Mouse (Mus musculus) lung, postnatal 0 days (tissue): Measurements from ENCODE around the gene Slc25a53. TPM values are rescaled to one million over a fixed set of nuclear protein-coding genes. Genes with fewer than 3 reads are reported as not detected.
A peak's percentile ranks its signal among the peaks of the same experiment; 100 is the strongest.
"Not testable (repeated sequence)": the region's sequence is repeated elsewhere in the genome, so short reads cannot be mapped to it uniquely, and the experiment has no call there.

ENCODE experiments used
- ATAC-seq: fragments of 200-750 bp; cut with Nextera tagmentation; 2 replicates; pipeline ENCODE4 v1.8.0; 2017; ENCODE audit warnings: moderate library complexity
- DNase-seq: peaks from one replicate; pipeline ENCODE4 v3.0.0-alpha.2; 2016; ENCODE audit warnings: low spot score
- H3K27ac ChIP-seq: fragments of 300-500 bp; sonication (generic); 2 replicates; pipeline ENCODE4 v1.5.1; 2014; ENCODE audit warnings: antibody characterized with exemption, mild to moderate bottlenecking, low read length, mixed read lengths
- H3K27me3 ChIP-seq: fragments of 300-500 bp; sonication (generic); replicated peaks from 2 replicates; pipeline ENCODE4 v1.6.1; 2014; ENCODE audit warnings: low read length, mixed read lengths; ENCODE audit not compliant: insufficient read depth
- H3K36me3 ChIP-seq: fragments of 300-500 bp; sonication (generic); 2 replicates; pipeline ENCODE4 v1.6.1; 2014; ENCODE audit warnings: low read length, mixed read lengths; ENCODE audit not compliant: insufficient read depth
- H3K4me1 ChIP-seq: fragments of 300-500 bp; sonication (generic); 2 replicates; pipeline ENCODE4 v1.6.1; 2014; ENCODE audit warnings: antibody characterized with exemption, low read depth, low read length, mixed read lengths; ENCODE audit not compliant: insufficient read depth
- H3K4me2 ChIP-seq: fragments of 300-500 bp; sonication (generic); replicated peaks from 2 replicates; pipeline ENCODE4 v1.6.1; 2014; ENCODE audit warnings: low read depth, mild to moderate bottlenecking, low read length, moderate library complexity, mixed read lengths
- H3K4me3 ChIP-seq: fragments of 300-500 bp; sonication (generic); 2 replicates; pipeline ENCODE4 v1.5.1; 2014; ENCODE audit warnings: low read depth, low read length
- H3K9ac ChIP-seq: fragments of 300-500 bp; sonication (generic); replicated peaks from 2 replicates; pipeline ENCODE4 v1.6.1; 2014; ENCODE audit warnings: low read depth, mild to moderate bottlenecking
- H3K9me3 ChIP-seq: fragments of 300-500 bp; sonication (generic); 2 replicates; pipeline ENCODE4 v1.6.1; 2016; ENCODE audit warnings: low read length, mixed read lengths
- CTCF ChIP-seq: IDR thresholded peaks from 2 replicates; pipeline ENCODE4 v1.5.1; 2016; ENCODE audit warnings: antibody characterized with exemption, mild to moderate bottlenecking
- EP300 ChIP-seq: IDR thresholded peaks from 2 replicates; pipeline ENCODE4 v1.6.1; 2016; ENCODE audit warnings: antibody characterized with exemption, mild to moderate bottlenecking, control low read depth
- WGBS: fragments of 180-500 bp; shearing (Covaris S2); extraction: QIAGEN DNeasy Blood & Tissue Kit; methylation state at CpG from one replicate; pipeline ENCODE4 v1.1.7; 2014; 5-methylcytosine and 5-hydroxymethylcytosine counted together
- polyA plus RNA-seq: library from polyadenylated mRNA; unstranded; fragments of >200 nt; fragmentation: Nextera tagmentation; extraction: Ambion mirVana; gene quantifications from 2 replicates; pipeline ENCODE4 v1.2.1, GENCODE M21; 2015

Slc25a53 gene
- polyA plus RNA-seq, 1 experiment from 2014 or later = 9.0 TPM

GRCm38 (mm10) chrX:136978616-136979015 lies 59.5 kb downstream of the Slc25a53 start:
- ATAC-seq = no peak
- no peaks in the 10 kb centered on the region for H3K27me3 ChIP-seq
- no peak overlapping the region for H3K9ac ChIP-seq
- H3K27ac ChIP-seq = no peak overlapping the region
- TF ChIP-seq EP300 = no peak
- TF ChIP-seq CTCF = peak; percentile 65
- no peaks in the 10 kb centered on the region for H3K36me3 ChIP-seq
- H3K4me1 ChIP-seq = no peaks in the 10 kb centered on the region
- no peaks in the 10 kb centered on the region for H3K9me3 ChIP-seq
- H3K4me2 ChIP-seq = no peak overlapping the region
- no peak overlapping the region for H3K4me3 ChIP-seq
- no peak for DNase-seq

GRCm38 (mm10) chrX:136976424-136977084 lies 61.5 kb downstream of the Slc25a53 start, which contains the start of the genes Tmsb15l and Tmsb15b1:
Gene Tmsb15l, minus strand, starts transcription at chrX:136976869.
Gene Tmsb15b1, minus strand, starts transcription at chrX:136976874.
- Histone ChIP-seq H3K36me3 (no peaks in the 10 kb centered on the region), H3K4me1 (no peaks in the 10 kb centered on the region), H3K27me3 (no peaks in the 10 kb centered on the region), H3K4me3 (peak within 1 kb of the TSS; percentile 20), H3K9ac (no peak within 1 kb of the TSS), H3K27ac (no peak within 1 kb of the TSS), H3K4me2 (peak within 1 kb of the TSS; percentile 45), H3K9me3 (no peaks in the 10 kb centered on the region)
- 25% methylated on average over 15 of the region's 15 CpGs for WGBS
- peak; percentile 100 for ATAC-seq
- TF ChIP-seq EP300 (no peak), CTCF (no peak)
- DNase-seq = peak; percentile 78

- not testable (repeated sequence) for H3K9ac ChIP-seq, H3K36me3 ChIP-seq
- 88% methylated on average over 6 of the region's 6 CpGs for WGBS
Measured at GRCm38 (mm10) chrX:136975397-136975796, 62.7 kb downstream of the Slc25a53 start, which contains the start of gene Tmsb15b2. Gene Tmsb15b2, minus strand, starts transcription at chrX:136975497.

GRCm38 (mm10) chrX:136959688-136960087 lies 78.4 kb downstream of the Slc25a53 start:
- DNase-seq = peak; percentile 13
- no peak overlapping the region for H3K4me3 ChIP-seq
- no peaks in the 10 kb centered on the region for H3K4me1 ChIP-seq
- H3K27ac ChIP-seq = no peak overlapping the region
- no peak overlapping the region for H3K9ac ChIP-seq
- H3K9me3 ChIP-seq = no peaks in the 10 kb centered on the region
- no peaks in the 10 kb centered on the region for H3K36me3 ChIP-seq
- 28% methylated on average over 2 of the region's 2 CpGs for WGBS
- H3K27me3 ChIP-seq = no peaks in the 10 kb centered on the region
- no peak for TF ChIP-seq EP300
- peak; percentile 65 for TF ChIP-seq CTCF
- no peak for ATAC-seq
- H3K4me2 ChIP-seq = no peak overlapping the region

More at GRCm38 (mm10) chrX:136975397-136975796, 62.7 kb downstream of the Slc25a53 start, which contains the start of gene Tmsb15b2:
- not testable (repeated sequence) for H3K27me3 ChIP-seq, H3K4me3 ChIP-seq, ATAC-seq, H3K9me3 ChIP-seq, DNase-seq, H3K4me1 ChIP-seq, H3K27ac ChIP-seq
- peak within 1 kb of the TSS; percentile 45 for H3K4me2 ChIP-seq

GRCm38 (mm10) chrX:136958300-136958699 lies 79.8 kb downstream of the Slc25a53 start:
- peak overlapping the region; percentile 28; the same call in 1 of the 2 replicates for H3K4me2 ChIP-seq
- H3K36me3 ChIP-seq, H3K27ac ChIP-seq, DNase-seq, H3K4me3 ChIP-seq, H3K9me3 ChIP-seq, H3K4me1 ChIP-seq, H3K9ac ChIP-seq, ATAC-seq, H3K27me3 ChIP-seq: not testable (repeated sequence)
- 55% methylated on average over 5 of the region's 5 CpGs for WGBS

GRCm38 (mm10) chrX:136957583-136958279 lies 80.4 kb downstream of the Slc25a53 start:
- H3K4me3 ChIP-seq, H3K4me1 ChIP-seq, H3K36me3 ChIP-seq, H3K9ac ChIP-seq, H3K9me3 ChIP-seq, H3K27ac ChIP-seq, H3K27me3 ChIP-seq: not testable (repeated sequence)
- H3K4me2 ChIP-seq = peak overlapping the region; percentile 28; the same call in 1 of the 2 replicates
- 31% methylated on average over 11 of the region's 13 CpGs for WGBS
- peak; percentile 88 for ATAC-seq
- peak; percentile 15 for DNase-seq
